Mouse (Mus musculus) kidney, embryonic 15.5 days (tissue): ENCODE results near the gene Klf13. TPM values are rescaled to one million over a fixed set of nuclear protein-coding genes. Genes with fewer than 3 reads are reported as not detected.
A peak's percentile ranks its signal among the peaks of the same experiment; 100 is the strongest.

Experiments
- ATAC-seq: fragments of 200-750 bp; cut with Nextera tagmentation; replicated peaks from 2 replicates; pipeline ENCODE4 v1.8.0; 2017; ENCODE audit warnings: moderate TSS enrichment; ENCODE audit not compliant: low FRiP score
- H3K27ac ChIP-seq: fragments of 300-500 bp; sonication (generic); 2 replicates; pipeline ENCODE4 v1.5.1; 2015; ENCODE audit warnings: mild to moderate bottlenecking, inconsistent platforms
- H3K27me3 ChIP-seq: fragments of 300-500 bp; sonication (generic); 2 replicates; pipeline ENCODE4 v1.6.1; 2015; ENCODE audit warnings: inconsistent platforms
- H3K36me3 ChIP-seq: fragments of 300-500 bp; sonication (generic); 2 replicates; pipeline ENCODE4 v1.6.1; 2015; ENCODE audit warnings: inconsistent platforms
- H3K4me1 ChIP-seq: fragments of 300-500 bp; sonication (generic); 2 replicates; pipeline ENCODE4 v1.6.1; 2015; ENCODE audit warnings: inconsistent platforms
- H3K4me2 ChIP-seq: fragments of 300-500 bp; sonication (generic); 2 replicates; pipeline ENCODE4 v1.6.1; 2015; ENCODE audit warnings: moderate library complexity, mild to moderate bottlenecking, inconsistent platforms
- H3K4me3 ChIP-seq: fragments of 300-500 bp; sonication (generic); replicated peaks from 2 replicates; pipeline ENCODE4 v1.5.1; 2015; ENCODE audit warnings: mild to moderate bottlenecking, inconsistent platforms
- H3K9ac ChIP-seq: fragments of 300-500 bp; sonication (generic); 2 replicates; pipeline ENCODE4 v1.6.1; 2015; ENCODE audit warnings: mild to moderate bottlenecking, inconsistent platforms
- H3K9me3 ChIP-seq: fragments of 300-500 bp; sonication (generic); replicated peaks from 2 replicates; pipeline ENCODE4 v1.6.1; 2016; ENCODE audit warnings: inconsistent platforms
- WGBS: fragments of 180-500 bp; shearing (Covaris S2); methylation state at CpG from one replicate; pipeline ENCODE4 v1.1.7; 2015; ENCODE audit warnings: mixed read lengths; 5-methylcytosine and 5-hydroxymethylcytosine counted together
- polyA plus RNA-seq: library from polyadenylated mRNA; unstranded; fragments of >200 nt; fragmentation: Nextera tagmentation; extraction: Ambion mirVana; gene quantifications from 2 replicates; pipeline ENCODE4 v1.2.1, GENCODE M21; 2015

Klf13 gene
- polyA plus RNA-seq: 21.8 and 23.3 TPM in 2 replicates

DNA sequence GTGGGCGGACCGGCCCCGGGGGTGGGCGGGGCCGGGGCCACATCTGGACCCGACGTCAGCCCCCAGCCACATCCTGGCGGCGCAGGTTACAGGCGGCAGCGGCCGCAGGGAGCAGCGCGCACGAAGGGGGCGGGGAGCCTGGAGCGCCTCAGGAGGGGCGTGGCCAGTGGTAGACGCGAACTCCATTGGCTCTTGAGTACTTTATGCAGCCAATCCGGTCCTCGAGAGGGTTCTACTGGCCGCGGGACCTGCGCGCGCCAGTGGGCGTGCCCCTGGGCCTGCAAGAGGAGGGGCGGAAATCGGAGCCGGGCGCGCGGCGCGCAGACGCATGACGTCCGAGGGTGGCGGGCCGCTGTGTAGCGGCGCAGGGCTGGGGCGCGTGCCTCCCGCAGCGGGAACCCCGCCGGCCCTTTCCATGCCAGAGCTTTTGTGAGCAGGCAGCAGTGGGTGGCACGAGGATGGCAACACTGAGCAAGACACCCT lies at the start of gene Klf13:
Gene Klf13, minus strand, starts transcription at position 2 of the 483 bp plus-strand sequence.
- peak within 1 kb of the TSS; percentile 95 for H3K27ac ChIP-seq
- H3K9ac ChIP-seq: peak within 1 kb of the TSS; percentile 79
- H3K4me2 ChIP-seq: peak within 1 kb of the TSS; percentile 95
- H3K4me3 ChIP-seq: peak within 1 kb of the TSS; percentile 85
- no peaks in the 10 kb centered on the region for H3K9me3 ChIP-seq
- no peaks in the 10 kb centered on the region for H3K27me3 ChIP-seq
- H3K36me3 ChIP-seq: no peaks in the 10 kb centered on the region
- peaks cover 32% of the 10 kb centered on the region for H3K4me1 ChIP-seq
- peak; percentile 93 for ATAC-seq
- WGBS: under 1% methylated on average over 50 of the region's 50 CpGs

DNA sequence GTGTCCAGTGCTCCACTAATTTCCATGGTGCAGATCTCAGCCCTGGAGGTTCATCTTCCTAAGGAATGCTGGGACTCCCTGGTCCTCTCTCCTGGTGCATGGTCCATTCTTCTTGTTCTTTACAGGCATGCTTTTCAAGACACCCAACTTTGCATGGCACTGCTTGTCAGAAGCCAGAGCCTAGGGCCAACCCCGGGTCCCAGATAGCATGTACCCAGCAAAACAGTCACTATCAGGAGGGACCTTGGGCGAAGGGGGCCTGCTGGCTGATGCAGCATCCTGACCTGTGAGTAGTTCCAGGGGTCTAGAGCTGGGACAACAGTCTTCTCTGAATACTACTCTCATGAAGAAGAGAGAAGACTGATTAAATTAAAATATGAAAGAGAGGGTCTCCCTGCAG lies 49.7 kb upstream of the Klf13 start:
- Histone ChIP-seq H3K4me2 (no peak overlapping the region), H3K4me3 (no peak overlapping the region), H3K36me3 (no peaks in the 10 kb centered on the region), H3K27ac (no peak overlapping the region), H3K27me3 (no peaks in the 10 kb centered on the region), H3K9me3 (no peaks in the 10 kb centered on the region), H3K4me1 (peaks cover 19% of the 10 kb centered on the region), H3K9ac (no peak overlapping the region)
- ATAC-seq: no peak
- WGBS: 92% methylated on average over 2 of the region's 2 CpGs

DNA sequence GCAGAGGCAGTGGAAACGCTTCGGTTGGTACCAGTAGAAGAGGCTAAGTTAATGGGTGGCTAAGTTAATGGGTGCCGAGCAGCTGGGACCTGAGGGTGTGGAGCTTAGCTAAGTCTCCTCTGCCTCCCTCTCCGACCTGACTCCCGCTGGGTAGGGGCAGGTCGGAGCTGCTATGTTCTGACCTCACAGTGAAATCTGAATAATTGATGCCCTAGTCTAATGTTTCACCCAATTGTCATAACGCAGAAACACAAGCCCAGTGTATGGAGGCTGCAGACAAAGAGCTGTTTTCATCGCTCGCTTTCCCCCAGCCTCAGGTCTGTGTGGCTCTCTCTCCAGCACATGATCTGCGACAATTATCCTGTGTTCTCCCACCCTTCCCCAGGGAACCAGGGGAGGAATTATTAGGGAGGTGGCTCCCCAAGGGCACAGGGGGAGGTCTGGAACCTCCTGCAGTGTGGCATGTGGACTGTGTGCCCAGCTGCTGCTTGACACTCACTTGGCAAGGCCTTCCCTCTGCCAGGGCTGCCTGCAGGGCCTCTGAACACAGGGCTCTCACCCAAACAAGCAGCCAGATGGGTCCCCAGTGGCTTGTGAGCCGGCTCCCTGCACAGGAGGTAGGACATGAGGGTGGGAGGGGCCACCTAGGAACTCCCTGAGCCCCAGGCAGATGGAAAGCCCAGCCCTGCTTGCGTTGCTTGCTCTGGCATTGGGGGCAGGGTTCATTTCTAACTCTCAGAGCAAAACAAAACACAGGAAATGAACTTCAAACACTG lies 47.9 kb upstream of the Klf13 start:
- H3K4me2 ChIP-seq: peak overlapping the region; percentile 12
- H3K36me3 ChIP-seq: no peaks in the 10 kb centered on the region
- H3K9me3 ChIP-seq: no peaks in the 10 kb centered on the region
- peak overlapping the region; percentile 86 for H3K27ac ChIP-seq
- no peak overlapping the region for H3K4me3 ChIP-seq
- peak; percentile 88 for ATAC-seq
- peaks cover 19% of the 10 kb centered on the region for H3K4me1 ChIP-seq
- 37% methylated on average over 12 of the region's 12 CpGs for WGBS
- H3K9ac ChIP-seq: no peak overlapping the region
- H3K27me3 ChIP-seq: no peaks in the 10 kb centered on the region

DNA sequence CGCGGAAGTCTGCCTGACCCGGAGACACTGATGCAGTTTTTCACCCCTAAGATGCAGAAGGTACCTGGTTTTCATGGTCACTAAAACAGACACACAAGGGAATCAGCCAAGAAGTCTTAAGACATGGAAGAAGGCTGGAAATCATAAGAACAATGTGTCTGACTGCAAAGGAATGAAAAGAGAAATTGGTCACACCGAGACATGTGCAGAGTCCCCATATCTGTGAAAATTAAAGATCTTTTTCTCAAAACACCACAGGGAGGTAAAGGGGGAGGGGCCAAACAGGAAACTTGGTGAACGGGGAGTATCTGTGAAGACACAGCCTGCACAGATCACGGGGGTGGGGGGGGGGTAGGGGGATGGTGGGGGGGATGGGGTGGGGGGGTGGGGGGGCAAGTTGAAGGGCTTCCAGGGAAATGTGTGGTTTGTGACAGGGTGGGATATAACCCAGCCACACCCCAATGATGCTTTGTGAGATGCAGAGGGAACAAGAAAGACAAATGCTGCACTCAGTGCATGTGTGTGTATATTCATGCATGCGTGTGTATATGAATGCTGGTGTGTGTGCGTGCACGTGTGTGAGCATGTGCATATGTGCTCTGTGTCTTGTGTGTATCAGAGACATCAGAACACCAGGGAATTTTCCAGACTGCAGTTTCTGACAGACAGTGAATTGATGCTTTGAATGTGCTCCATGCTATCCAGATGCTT lies 47.1 kb upstream of the Klf13 start:
- Histone ChIP-seq H3K36me3 (no peaks in the 10 kb centered on the region), H3K9me3 (no peaks in the 10 kb centered on the region), H3K4me1 (peaks cover 19% of the 10 kb centered on the region), H3K27me3 (no peaks in the 10 kb centered on the region), H3K27ac (peak overlapping the region; percentile 86), H3K9ac (no peak overlapping the region), H3K4me2 (no peak overlapping the region), H3K4me3 (no peak overlapping the region)
- ATAC-seq: no peak
- WGBS: 72% methylated on average over 9 of the region's 9 CpGs

DNA sequence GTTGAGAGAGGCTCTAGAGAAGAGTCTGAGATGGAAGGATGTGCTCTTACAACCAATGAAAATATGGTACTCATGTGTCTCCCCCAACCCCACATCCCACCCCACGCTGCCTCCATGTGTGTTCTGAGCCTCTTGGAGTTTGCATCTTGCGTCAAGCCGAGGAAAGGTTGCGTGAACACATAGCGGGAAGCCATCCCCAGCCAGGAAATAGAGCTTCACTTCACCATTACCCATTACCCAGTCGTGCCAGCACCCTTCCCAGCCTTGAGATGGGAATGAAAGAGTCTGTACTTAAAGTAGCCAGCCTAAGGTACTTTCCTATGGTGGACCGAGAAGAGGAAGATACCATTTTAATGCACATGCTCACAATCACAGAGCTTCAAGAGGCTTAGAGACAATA lies 46.6 kb upstream of the Klf13 start:
- ATAC-seq: no peak
- H3K4me3 ChIP-seq: no peak overlapping the region
- no peak overlapping the region for H3K27ac ChIP-seq
- WGBS: 87% methylated on average over 7 of the region's 7 CpGs
- H3K4me1 ChIP-seq: peaks cover 19% of the 10 kb centered on the region
- H3K9me3 ChIP-seq: no peaks in the 10 kb centered on the region
- no peak overlapping the region for H3K4me2 ChIP-seq
- no peaks in the 10 kb centered on the region for H3K36me3 ChIP-seq
- no peak overlapping the region for H3K9ac ChIP-seq
- H3K27me3 ChIP-seq: no peaks in the 10 kb centered on the region

DNA sequence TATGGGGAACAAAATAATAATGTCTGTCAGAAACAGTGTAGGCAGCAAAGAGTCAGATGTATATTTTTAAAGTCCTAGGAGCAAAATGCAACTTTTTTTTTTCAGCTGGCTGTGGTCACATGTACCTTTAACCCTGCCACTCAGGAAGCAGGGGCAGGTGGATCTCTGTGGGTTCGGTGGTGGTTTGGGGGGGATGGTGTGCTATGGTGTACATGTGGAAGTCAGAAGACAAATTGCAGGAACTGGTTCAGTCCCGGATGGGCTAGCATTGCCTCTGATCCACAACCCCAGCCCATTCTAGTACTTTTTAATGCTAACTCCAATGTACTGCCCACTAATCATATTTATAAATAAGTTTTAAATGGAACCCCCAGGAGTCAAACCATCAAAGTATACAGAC lies 45.6 kb upstream of the Klf13 start:
- WGBS: 77% methylated on average over 2 of the region's 2 CpGs
- Histone ChIP-seq H3K4me1 (peaks cover 19% of the 10 kb centered on the region), H3K27ac (no peak overlapping the region), H3K4me3 (no peak overlapping the region), H3K9ac (no peak overlapping the region), H3K4me2 (no peak overlapping the region), H3K9me3 (no peaks in the 10 kb centered on the region), H3K27me3 (no peaks in the 10 kb centered on the region), H3K36me3 (no peaks in the 10 kb centered on the region)
- no peak for ATAC-seq

DNA sequence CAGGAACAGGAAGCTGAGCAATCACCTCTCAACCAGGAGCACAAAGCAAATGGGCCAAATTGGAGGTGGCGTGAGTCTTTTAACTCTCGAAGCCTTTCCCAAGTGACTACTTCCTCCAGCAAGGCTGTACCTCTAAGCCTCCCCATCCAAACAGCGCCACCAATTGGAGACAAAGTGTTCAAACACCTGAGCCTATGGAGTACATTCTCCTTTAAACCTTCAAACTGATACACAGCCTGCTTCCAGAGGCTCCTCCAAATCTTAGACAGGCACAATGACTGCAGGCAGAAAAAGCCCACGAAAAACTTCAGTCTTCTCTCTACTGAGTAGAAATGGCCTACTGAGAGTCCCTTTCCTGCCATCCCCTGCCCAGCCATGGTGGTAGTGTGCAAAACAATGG lies 38.9 kb upstream of the Klf13 start:
- Histone ChIP-seq H3K9ac (no peak overlapping the region), H3K9me3 (no peaks in the 10 kb centered on the region), H3K36me3 (no peaks in the 10 kb centered on the region), H3K27ac (no peak overlapping the region), H3K4me3 (no peak overlapping the region), H3K4me2 (no peak overlapping the region), H3K4me1 (no peaks in the 10 kb centered on the region), H3K27me3 (no peaks in the 10 kb centered on the region)
- ATAC-seq: no peak
- 87% methylated on average over 4 of the region's 4 CpGs for WGBS

DNA sequence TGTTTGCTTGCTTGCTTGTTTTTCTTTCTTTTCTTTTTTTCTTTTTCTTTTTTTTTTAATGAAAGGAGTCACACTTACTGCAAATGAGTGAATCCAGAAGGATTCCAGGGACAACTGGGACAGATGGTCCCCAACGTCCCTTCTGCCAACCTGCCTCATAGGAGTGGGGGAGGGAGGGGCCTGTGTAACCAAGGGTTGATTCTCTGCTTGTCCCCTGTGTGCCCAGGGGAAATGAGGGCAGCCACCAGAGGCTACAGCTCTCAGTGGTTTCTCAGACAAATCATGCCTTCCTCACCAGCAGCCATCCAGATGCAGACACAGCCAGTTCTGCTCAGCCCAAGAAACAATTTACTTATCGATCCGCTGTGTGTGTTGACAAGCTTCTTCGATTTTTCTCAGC lies 32.3 kb upstream of the Klf13 start:
- WGBS: 69% methylated on average over 4 of the region's 4 CpGs
- no peaks in the 10 kb centered on the region for H3K27me3 ChIP-seq
- H3K9me3 ChIP-seq: no peaks in the 10 kb centered on the region
- H3K4me3 ChIP-seq: no peak overlapping the region
- no peak overlapping the region for H3K9ac ChIP-seq
- ATAC-seq: no peak
- no peak overlapping the region for H3K4me2 ChIP-seq
- no peaks in the 10 kb centered on the region for H3K36me3 ChIP-seq
- no peaks in the 10 kb centered on the region for H3K4me1 ChIP-seq
- H3K27ac ChIP-seq: no peak overlapping the region

DNA sequence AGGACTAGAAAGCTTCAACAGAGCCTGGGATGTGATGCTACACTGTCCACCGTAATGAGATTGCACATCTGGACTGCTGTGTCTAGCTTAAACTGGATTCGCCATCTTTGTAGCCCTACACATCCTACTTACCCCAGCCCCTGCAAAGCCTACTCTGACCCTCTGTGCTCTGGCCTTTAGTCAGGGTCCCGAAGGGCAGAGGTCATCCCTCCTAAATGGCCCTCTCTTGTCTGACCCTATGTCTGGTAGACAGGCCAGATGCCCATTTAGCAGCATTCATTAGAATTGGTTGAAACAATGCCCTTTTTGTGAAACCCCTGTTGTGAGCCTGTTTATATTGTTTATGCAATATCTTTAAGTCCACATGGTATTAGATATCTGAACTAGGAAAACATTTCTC lies 31.2 kb upstream of the Klf13 start:
- peaks cover 8% of the 10 kb centered on the region; the same call in 1 of the 2 replicates for H3K4me1 ChIP-seq
- no peak overlapping the region for H3K4me3 ChIP-seq
- H3K27ac ChIP-seq: no peak overlapping the region
- WGBS: 68% methylated on average over 3 of the region's 3 CpGs
- ATAC-seq: no peak
- H3K9ac ChIP-seq: no peak overlapping the region
- no peaks in the 10 kb centered on the region for H3K27me3 ChIP-seq
- H3K9me3 ChIP-seq: no peaks in the 10 kb centered on the region
- no peak overlapping the region for H3K4me2 ChIP-seq
- no peaks in the 10 kb centered on the region for H3K36me3 ChIP-seq

DNA sequence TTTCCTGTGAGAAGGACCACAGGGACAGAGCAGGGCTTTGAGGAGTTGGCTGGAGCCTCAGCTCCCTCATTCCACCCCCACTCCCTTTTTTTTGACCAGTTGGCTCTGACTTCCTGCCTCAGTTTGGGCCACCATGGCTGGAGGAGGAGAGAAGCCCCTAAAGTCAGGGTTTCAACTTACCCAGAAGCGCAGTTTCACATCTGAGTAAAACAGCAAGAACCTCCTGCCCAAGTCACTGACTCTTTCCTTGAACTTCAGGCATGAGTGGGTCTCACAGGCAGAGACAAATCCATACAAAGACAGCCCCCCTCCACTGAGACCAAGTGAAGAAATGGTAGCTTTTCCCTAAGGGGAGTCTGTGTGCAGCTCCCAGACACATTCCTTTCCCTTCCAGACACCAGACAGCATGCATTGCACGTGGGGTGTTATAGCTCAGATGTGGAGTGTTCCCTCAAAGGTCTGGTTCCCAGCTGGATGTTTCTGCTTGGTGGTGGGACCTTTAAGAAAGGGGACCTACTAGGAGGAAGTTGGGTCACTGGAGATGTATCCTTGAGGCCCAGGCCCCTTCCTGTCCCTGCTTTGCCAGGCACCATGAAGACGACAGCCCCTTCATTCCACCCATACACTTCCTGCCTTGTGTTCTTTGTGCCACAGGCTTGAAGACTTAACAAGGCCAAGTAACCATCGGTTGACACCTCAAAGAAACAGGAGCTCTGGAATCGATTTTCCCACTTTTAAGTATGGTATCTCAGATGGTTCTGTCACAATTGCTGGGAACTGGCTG lies 27.1 kb upstream of the Klf13 start:
- ATAC-seq: 0 out of 2 replicates have a peak, but pooled peaks have one; percentile 7
- Histone ChIP-seq H3K9ac (no peak overlapping the region), H3K4me2 (no peak overlapping the region), H3K4me3 (no peak overlapping the region), H3K36me3 (no peaks in the 10 kb centered on the region), H3K27me3 (no peaks in the 10 kb centered on the region), H3K4me1 (peaks cover 8% of the 10 kb centered on the region; the same call in 1 of the 2 replicates), H3K9me3 (no peaks in the 10 kb centered on the region), H3K27ac (no peak overlapping the region)
- 56% methylated on average over 5 of the region's 5 CpGs for WGBS

DNA sequence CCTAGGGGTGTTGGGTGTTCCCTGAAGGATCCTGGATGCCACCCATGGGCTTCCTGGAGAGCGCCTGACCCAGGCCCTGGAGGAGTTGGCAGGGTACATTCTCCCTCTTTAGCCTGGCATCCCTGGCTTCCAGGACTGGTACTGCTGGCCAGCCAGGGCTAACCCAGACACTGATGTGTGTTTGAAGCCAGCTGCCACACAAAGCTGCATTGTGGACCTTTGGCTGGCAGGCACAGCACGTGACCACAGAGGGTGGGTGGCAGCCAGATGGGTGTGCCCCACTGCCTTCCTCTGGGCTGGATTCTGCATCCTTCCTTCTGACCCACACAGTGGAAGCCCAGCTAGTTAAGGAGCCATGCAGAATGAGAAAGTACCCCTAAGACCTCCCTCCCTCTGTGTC lies 26.4 kb upstream of the Klf13 start:
- Histone ChIP-seq H3K9ac (no peak overlapping the region), H3K4me1 (peaks cover 8% of the 10 kb centered on the region; the same call in 1 of the 2 replicates), H3K27ac (no peak overlapping the region), H3K27me3 (no peaks in the 10 kb centered on the region), H3K36me3 (no peaks in the 10 kb centered on the region), H3K4me2 (no peak overlapping the region), H3K9me3 (no peaks in the 10 kb centered on the region), H3K4me3 (no peak overlapping the region)
- ATAC-seq: 0 out of 2 replicates have a peak, but pooled peaks have one; percentile 44
- WGBS: 65% methylated on average over 2 of the region's 2 CpGs
